Mouse (Mus musculus) cortical plate, adult 2 months (tissue): ENCODE measurements at regions not wholly inside any gene's neighbourhood (a gene's known extent, or its start where the extent isn't known, plus 50 kb on each side); places are given as distances from the start of the nearest gene placed in this dataset.

Experiments used
- CTCF ChIP-seq: fragments of 200-500 bp; IDR thresholded peaks from 2 replicates; pipeline ENCODE4 v1.5.1; 2011; ENCODE audit warnings: mild to moderate bottlenecking, control low read depth, low read length; ENCODE audit not compliant: insufficient read depth; ENCODE audit errors: extremely low read depth
- POLR2A ChIP-seq: fragments of 200-500 bp; IDR thresholded peaks from 2 replicates; pipeline ENCODE4 v1.6.1; 2011; ENCODE audit warnings: mild to moderate bottlenecking, low read length, control low read depth; ENCODE audit not compliant: insufficient read depth; ENCODE audit errors: extremely low read depth

- TF ChIP-seq CTCF (no peak), POLR2A (no peak)
Measured at GRCm38 (mm10) chr10:70825451-70825850, 169.7 kb upstream of the Phyhipl start.
